Mouse (Mus musculus): ENCODE measurements around the gene Traf3ip1. TPM values are rescaled to one million over a fixed set of nuclear protein-coding genes. Genes with fewer than 3 reads are reported as not detected.

The Traf3ip1 gene
- total RNA-seq (2022), result 1 to 10 TPM; 4.2 to 5.4 (median 4.9) TPM

DNA sequence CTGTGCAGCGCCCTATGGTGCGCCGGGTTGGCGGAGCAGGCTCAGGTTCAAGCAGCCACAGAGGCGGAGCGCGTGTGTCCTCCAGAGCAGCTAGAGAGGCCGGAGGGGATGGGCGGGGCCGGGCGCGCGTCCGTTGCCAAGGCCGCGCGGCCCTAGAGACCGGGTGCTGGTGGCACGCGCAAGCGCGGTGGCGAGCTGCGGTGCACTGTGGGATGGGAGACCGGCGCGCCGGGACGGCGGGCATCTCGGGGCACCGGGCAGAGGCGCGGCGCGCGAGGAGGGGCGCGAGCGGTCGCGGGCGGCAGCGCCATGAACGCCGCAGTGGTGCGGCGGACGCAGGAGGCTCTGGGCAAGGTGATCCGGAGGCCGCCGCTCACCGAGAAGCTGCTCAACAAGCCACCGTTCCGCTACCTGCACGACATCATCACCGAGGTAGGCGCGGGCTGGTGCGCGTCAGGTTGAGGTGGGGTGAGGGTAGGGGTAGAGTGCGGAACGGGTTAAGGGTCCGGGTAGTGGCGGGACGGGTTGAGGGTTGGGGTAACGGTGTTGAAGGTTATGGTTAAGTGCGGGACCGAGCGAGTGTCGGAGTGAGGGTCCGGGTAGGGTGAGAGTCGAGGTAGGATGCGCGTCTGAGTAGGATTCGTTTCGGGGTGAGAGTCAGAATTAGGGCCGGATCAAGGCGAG lies at the start of gene Traf3ip1:
TSS of gene Traf3ip1 (plus strand) at position 191 of the 684 bp plus-strand sequence.
- DNase-seq (ENCODE audit: low spot score), result peak; percentile 85

DNA sequence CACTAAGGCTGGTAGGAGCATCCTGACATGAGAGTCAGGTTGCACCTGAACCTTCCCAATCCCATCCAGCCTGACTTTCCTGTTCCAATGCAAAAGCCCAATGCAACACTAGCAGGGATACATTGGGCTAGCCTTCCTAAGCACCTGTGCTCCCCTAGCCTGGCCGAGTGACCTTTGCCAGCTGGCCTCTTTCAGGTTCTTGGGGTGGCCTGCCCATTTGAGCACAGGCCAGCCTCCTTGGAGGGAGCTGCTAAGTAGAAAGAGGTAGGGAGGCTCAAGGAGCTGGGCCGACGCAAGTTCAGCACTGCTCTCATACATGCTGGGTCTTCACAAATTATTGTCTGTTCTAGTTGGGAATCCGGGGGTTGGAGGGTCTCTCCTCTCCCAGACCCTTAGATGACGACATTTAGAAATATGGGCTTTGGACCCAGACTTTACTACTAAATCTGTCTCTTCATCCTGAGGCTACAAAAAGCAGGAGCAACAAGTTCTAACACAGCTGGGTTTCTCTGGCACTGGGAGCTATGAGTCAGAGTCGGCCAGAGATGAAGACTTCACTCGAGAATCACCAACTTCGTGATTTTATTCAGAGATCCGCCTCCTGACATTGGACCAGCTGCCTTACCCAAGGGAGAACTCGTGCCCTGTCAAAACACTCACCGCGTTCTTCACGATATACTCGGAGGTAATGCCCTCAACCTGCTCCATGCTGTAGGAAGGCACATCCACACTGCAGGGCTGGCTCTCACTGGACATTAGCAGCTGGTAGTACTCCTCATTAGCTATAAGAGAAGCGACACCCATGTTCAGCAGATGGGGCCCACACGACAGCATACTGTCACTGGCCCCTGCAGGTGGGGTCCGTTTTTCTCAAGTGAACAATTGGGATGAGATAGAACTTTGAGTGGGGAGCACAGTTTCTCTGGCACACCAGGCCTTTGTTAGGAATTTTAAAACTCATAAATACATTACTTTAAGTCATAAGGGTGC lies 49.3 kb upstream of the Traf3ip1 start:
- peak; percentile 53 for DNase-seq (ENCODE audit: low spot score)

DNA sequence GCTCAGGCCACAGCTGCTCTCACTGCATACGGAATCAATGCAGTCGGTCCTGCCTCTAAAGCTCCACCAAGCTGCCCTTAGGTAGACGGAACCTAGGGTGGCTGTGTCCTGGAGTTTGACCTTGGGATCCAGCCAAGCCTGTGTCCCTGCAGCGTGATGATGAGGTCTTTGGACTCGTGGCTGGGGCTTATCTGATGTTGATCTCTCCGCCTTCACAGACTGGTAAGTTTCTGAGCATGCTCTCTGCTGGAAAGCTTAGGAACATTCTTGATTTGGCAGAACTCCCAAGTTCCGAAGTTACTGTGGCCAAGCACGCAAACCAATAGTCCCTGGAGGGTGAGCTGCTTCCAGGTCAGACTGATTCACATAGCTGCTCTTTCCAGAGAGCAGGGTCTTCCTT lies 48.4 kb upstream of the Traf3ip1 start:
- peak; percentile 95 for DNase-seq (ENCODE audit: low spot score)

DNA sequence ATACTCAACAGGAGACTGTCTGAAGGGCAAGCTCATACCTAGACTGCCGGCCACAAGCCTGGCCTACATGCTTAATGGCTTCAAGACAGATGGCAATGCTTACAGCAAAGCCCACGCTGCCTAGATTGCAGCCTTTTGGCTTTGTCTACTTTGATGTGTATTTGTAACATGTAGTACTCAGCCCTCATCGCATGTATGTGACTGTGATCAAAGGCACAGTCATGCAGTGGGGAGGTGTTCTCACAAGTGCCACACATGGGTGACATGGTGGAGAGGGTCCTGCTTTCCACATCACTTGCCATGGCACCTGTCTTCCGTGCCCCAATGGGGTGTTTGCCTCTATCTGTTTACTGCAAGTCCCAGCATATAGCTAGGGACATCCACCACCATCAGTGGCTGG lies 47.9 kb upstream of the Traf3ip1 start:
- no peak for DNase-seq (ENCODE audit: low spot score)

DNA sequence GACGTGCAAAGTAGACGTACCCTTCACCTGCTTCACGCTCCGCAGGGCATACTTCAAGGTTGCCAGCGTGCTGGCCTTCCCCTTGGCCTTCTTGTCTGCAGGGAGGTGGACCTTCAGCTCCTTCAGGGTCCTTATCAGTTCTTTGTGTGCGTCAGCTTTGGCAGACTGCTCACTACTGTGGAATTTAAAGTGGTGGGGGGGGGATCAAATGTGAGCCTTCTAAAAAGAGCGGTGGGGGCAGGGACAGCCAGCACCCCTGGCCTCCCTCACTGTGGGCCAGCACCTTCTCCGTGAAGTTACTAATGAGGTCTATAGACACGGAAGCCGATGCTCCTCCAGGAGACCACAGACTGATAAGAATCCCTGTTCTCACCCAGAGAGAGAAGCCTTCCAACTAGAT lies 45.8 kb upstream of the Traf3ip1 start:
- no peak for DNase-seq (ENCODE audit: low spot score)

DNA sequence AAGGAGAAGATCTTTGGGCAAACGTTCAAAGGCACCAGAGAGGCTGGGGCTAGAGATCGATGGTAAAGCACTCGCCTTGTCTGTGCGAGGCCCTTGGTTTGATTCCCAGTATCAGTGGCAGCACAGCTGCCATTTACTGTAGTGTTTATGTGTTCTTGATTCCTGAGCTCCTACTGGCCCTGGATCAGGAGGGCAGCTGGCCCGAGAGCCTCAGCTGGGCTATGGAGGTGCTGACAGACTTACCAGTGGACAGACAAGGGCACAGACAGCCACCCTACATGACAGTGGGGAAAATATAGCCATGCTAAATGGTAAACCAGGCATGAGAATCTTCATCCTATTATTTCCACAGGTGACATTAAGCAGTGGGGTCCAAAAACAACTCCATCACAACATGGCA lies 43.6 kb upstream of the Traf3ip1 start:
- peak; percentile 37 for DNase-seq (ENCODE audit: low spot score)

DNA sequence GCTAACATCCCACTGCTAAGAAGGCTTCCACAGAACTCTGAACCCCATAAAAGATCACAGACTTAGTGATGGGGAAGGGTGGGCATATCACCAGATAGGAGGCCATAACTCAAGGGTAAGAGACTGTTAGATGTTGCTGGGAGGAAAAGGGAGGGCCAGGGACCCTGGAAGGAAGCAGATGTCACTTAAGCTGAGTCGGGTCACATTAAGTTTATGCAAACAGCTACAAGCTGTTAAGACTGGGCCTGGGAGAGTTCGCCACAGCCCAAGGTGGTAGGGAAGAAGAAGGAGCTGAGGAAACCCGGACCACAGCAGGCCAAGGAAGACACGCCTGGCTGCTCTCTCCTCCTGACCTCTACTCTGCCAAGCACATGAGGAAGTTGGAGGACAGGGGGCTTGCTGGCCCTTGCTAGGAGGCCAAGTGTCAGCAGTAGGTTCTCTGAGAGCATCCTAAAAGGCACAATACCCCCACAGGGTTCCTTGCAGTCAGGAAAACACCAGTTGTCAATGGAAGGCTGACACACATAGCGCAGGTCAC lies 42.8 kb upstream of the Traf3ip1 start:
- DNase-seq (ENCODE audit: low spot score), result no peak

DNA sequence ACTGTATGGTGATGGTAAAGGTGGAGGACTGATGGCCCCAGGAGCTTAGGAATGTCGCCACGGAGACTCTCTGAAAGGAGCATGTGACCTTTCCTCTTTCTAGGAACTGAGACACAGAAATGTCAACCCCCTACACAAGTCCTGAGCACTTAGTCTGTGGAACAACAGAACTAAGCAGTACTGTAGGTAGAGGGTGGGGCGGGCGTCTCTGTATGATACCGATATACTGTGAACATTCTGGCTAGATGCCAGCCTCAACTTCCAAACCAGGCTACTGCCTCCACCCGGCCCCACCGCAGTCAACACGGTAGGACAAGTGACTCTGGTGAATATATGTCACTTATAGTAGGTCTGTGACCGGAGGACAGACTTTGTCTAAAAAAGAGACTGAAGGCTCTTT lies 40.5 kb upstream of the Traf3ip1 start:
- DNase-seq (ENCODE audit: low spot score), result no peak

DNA sequence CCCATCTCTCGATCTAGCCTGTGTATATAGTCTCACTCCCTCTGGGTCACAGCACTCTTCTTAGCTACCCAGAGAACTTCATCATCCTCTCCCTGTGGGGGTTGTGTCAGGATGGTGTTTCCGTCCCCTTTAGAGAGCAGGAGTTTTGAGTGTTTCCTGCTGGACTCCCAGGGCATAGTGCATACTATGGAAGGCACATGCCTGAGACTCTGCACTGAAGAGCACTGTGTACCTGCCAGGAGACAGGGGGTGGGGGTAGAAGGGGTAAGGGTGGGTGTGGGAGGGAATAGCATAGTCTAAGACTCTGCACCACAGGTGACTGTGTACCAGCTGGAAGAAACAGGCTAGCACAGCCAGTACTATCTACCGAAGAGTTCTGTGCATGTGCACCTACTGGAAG lies 40.1 kb upstream of the Traf3ip1 start:
- DNase-seq (ENCODE audit: low spot score), result no peak

DNA sequence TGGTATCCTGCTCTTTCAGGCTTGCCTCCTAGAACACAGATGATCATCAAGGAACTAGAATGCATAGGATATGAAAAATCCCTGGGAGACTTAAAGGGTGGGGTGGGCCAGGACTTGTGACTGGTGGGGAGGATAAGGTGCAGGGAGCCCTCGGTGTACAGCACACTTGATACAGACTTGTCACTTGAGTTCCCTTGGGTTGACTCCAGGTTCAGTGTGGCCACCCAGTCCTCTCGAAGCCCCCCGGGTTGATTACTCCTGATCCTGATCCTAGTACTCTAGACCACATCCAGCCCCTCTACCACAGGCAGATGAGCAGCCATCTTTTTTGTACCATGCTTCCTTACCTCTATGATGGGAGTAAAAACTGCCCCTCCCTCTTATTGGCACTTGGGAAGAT lies 39.5 kb upstream of the Traf3ip1 start:
- no peak for DNase-seq (ENCODE audit: low spot score)

DNA sequence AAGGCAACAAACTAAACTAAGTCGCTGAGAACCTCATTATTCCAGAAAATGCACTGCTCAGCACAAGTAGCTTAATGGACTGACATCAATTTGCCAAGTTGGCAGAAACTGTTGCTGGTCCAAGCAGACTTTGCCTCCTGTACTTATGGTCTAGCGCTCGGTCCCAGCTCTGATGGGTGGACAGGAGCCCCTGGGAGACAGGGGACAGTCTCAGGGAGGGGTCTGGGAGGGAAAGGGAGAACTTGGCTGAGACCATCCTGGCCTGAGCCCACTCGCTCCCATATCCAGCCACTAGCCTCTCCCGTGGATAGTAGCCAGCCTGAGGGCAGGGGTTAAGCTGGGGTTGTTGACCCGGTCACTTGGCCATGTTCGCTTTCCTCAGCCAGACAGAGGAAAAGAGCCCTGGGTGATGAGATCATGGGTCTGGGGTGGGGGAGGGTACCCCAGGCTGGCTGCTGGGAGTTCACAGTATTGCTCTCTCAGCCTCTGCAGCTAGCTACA lies 38.7 kb upstream of the Traf3ip1 start:
- peak; percentile 75 for DNase-seq (ENCODE audit: low spot score)

DNA sequence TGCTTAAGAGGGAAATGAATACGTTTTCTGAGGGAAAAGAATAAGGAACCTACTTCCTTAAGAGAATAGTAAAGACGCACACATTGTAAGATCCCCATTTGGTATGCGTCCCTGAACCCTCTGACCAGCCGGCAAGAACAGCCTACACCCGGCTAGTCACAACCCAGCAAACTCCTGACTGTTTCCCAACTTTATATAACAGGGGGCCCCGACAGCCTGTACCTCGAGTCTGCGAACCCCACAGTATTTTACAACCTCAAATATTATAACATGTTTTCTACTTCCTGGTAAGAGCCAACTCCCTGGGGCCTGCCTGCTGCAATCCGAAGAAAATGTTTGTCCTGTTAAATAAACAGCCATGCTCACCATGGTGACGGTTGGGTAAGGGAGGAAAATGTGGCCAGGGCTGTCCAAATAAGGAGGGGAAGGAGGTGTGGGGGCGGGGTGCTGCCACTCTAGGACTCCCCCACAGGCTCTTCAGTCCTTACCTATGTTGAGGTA lies 38.1 kb upstream of the Traf3ip1 start:
- DNase-seq (ENCODE audit: low spot score), result peak; percentile 81

DNA sequence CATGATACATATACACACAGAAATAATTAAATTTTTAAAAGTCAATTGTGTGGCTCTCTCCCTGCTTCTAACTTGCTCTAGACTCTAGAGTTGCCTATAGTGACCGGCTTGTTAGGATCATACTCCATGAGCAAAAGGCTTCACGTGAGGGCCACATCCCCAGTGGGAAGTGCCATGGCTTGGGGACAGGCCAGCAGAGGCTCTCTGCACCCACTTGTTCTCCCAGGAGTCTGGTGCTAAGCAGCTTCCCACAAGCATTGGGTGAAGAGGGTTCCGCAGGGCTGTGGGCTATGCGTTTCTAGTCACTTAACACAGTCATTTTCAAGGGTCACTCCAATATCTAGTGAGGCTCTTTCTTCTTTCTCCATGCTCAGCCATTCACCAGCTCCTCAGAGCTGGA lies 37.3 kb upstream of the Traf3ip1 start:
- no peak for DNase-seq (ENCODE audit: low spot score)

DNA sequence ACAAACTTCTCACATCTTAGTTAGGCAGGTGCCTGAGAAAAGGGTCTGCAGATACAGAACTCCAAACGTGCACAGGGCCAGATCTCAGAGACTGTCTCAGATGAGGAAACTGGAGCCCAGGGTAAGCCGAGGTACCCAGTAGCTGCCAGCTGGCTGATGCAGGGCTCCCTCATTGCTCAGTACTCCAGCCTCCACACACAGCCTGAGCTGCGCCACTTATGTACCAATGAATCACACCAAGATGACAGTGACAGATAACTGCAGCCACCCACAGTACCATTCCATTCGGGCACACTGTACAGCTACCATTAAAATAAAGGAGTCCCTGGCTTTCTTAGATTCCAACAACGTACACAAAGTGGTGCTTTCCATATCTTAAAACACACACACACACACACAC lies 36.7 kb upstream of the Traf3ip1 start:
- DNase-seq (ENCODE audit: low spot score), result no peak

DNA sequence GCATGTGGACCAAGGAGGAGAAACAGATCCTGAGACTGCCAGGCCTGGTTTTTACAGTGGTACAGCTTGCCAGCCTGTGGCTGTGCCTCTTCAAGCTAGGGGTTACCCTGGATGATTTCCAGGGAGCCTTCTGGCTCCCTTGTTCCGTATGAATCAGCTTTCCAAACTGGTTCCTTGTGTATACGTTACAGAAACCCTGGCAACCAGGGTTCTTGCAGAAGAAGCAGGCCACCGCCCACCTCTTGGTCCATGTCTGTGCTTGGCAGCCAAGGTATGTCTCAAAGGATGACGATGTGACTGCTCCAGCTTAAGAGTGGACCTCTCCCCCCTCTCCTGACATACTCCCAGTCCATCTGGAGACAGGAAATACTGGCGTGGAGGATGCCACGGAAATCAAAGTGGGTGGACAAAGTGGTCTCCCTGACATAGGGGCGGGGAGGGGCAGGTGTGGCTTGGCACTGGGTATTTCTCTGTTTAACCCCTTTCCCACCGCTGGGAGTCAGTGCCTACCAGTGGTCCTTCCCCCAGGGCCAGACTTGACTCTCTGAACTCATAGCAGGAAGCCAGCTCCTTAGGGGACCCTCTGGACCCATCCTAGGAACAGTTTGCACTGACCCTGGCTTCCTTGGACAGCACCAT lies 36.1 kb upstream of the Traf3ip1 start:
- peak; percentile 66 for DNase-seq (ENCODE audit: low spot score)

DNA sequence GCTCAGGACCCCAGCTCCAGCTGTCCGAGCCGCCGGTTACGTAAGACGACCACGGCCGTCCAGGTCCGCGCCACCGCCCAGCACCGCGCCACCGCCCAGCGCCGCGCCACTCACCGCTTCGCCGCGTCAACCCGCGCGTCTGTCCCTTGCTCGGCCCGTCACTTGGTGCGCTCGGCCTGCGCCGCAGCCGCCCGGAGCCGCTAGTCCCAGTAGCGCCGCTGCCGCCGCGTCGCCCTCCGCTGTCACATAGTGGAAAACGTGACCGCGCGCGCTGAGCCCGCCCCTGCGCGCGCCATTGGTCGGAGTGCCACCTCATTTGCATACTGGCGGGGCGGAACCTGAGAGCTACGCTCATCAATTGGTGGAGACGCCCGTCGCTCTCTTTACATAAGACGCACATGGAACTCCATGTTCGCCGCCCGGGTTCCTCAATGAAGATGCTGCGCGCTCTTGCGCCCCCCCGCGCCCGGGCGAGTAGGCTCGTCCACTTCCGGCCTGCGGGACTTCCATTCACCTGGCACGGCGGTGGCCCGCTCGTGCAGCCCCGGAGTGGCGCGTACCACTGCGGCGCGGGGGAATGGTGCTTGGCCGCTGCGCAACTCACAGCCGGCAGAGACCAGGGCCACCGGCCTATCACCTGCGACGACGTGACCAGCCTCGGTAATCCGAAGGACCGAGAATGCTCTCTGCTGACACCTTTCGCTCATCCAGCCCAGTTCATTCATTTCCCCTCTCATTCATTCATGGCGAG lies 35.2 kb upstream of the Traf3ip1 start, which contains the start of gene Per2:
TSS of gene Per2 (minus strand) at position 266 of the 751 bp plus-strand sequence.
- DNase-seq (ENCODE audit: low spot score), result peak; percentile 99

DNA sequence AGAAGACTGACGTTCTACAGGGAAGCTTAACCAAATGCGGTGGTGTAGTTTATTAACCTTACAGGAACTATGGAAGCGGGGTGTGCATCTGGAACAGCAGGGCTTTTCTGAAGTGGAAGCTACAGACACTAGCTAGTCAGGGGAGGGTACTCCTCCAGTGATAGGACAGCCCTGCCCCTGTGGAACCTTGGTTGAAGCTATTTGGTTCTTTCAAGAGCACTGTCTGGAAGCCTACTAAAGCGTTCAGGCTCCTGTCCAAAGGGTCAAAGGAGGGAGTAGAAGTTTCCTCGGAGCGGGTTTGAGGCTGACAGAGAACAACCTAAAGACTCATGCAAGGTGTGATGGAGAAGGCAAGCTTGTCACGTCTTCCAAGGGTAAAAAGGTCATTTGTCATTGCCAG lies 34.4 kb upstream of the Traf3ip1 start:
- no peak for DNase-seq (ENCODE audit: low spot score)

DNA sequence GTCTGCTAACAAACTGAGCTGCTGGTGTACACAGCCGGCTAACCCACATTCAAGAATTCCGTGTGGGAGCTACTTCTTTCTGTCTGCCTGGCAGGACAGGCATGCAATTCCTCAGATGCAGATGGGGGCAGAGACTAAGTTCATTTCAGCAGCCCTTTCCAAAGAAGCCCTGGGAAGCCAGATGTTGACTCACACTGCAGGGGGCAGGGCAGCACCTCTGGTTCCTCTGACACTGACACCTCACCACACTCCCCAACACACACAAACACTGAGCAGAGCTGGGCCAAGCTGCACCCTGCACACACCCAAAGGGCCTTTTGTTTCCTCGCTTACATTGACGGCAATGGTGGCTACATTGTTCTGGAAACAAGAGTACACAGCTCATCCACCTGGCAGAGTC lies 33.9 kb upstream of the Traf3ip1 start:
- DNase-seq (ENCODE audit: low spot score), result no peak

DNA sequence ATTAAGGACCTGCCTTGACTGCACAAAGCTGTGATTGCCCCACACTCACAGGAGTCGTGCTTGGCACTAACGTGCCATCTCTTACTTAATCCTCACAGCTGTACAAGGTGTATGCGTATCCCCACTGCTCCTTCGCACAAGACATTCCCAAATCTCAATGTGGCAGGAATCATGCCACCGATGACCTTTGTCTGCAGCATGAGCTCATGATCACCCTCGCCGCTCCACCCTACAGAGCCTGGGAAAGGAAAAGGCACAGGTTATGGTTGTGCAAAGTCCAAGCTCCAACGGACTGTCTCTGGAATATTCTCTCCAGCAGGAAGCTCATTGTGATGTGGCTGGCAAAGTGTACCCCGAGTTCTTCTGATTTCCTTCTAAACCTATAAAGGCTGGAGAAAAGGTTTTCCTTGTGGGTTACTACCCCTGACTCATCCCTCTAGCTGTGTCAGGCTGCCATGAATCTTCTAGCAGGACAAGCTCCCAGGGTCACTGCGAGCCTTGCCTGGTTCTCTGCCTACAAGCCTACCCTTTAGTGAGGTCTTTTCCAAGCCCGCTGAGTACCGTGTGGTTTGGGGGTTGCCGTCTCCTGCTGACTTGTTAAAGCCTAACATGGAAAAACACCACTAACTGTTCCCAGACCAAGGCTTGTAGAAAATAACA lies 31.0 kb upstream of the Traf3ip1 start:
- no peak for DNase-seq (ENCODE audit: low spot score)

DNA sequence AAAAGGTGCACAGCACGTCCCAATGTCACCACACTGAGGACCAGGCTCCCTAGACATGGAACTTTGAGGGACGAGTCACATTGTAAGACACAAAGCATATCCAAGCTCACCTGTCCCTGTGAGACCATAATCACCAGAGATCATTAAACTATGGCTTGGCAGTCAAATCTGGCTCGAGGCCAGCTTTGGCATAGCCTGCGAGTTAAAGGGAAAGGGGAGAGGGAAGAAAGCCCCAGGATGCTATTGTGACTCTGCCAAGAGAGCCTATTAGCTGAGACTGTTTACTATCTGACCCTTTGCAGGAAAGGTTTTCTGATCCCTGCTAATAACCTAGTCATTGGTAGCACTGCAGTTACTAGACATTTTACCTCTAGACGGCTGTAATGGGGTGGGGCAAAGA lies 30.0 kb upstream of the Traf3ip1 start:
- no peak for DNase-seq (ENCODE audit: low spot score)
